Mouse (Mus musculus) forebrain, embryonic 13.5 days (tissue): ENCODE measurements around the gene Zfp365. TPM values are rescaled to one million over a fixed set of nuclear protein-coding genes. Genes with fewer than 3 reads are reported as not detected.

Source experiments
- ATAC-seq: fragments of 200-750 bp; cut with Nextera tagmentation; 2 replicates; pipeline ENCODE4 v1.8.0; 2017
- H3K27ac ChIP-seq: fragments of 300-500 bp; sonication (generic); 2 replicates; pipeline ENCODE4 v1.5.1; 2015; ENCODE audit warnings: inconsistent platforms, mild to moderate bottlenecking, moderate library complexity
- H3K27me3 ChIP-seq: fragments of 300-500 bp; sonication (generic); 2 replicates; pipeline ENCODE4 v1.6.1; 2015; ENCODE audit warnings: mild to moderate bottlenecking, inconsistent platforms
- H3K36me3 ChIP-seq: fragments of 300-500 bp; sonication (generic); 2 replicates; pipeline ENCODE4 v1.6.1; 2015; ENCODE audit warnings: mild to moderate bottlenecking, inconsistent platforms; ENCODE audit not compliant: poor library complexity, severe bottlenecking
- H3K4me1 ChIP-seq: fragments of 300-500 bp; sonication (generic); 2 replicates; pipeline ENCODE4 v1.6.1; 2015; ENCODE audit warnings: inconsistent platforms
- H3K4me2 ChIP-seq: fragments of 300-500 bp; sonication (generic); 2 replicates; pipeline ENCODE4 v1.6.1; 2015; ENCODE audit warnings: inconsistent platforms, mild to moderate bottlenecking, moderate library complexity
- H3K4me3 ChIP-seq: fragments of 300-500 bp; sonication (generic); 2 replicates; pipeline ENCODE4 v1.5.1; 2015; ENCODE audit warnings: mild to moderate bottlenecking, inconsistent platforms
- H3K9ac ChIP-seq: fragments of 300-500 bp; sonication (generic); 2 replicates; pipeline ENCODE4 v1.6.1; 2015; ENCODE audit warnings: mild to moderate bottlenecking, inconsistent platforms
- H3K9me3 ChIP-seq: fragments of 300-500 bp; sonication (generic); replicated peaks from 2 replicates; pipeline ENCODE4 v1.6.1; 2016; ENCODE audit warnings: inconsistent platforms
- WGBS: fragments of 180-500 bp; shearing (Covaris S2); methylation state at CpG from one replicate; pipeline ENCODE4 v1.1.7; 2015; 5-methylcytosine and 5-hydroxymethylcytosine counted together
- polyA plus RNA-seq: library from polyadenylated mRNA; unstranded; fragments of >200 nt; fragmentation: Nextera tagmentation; extraction: Ambion mirVana; gene quantifications from 2 replicates; pipeline ENCODE4 v1.2.1, GENCODE M21; 2015

Zfp365 gene
- 2.6 and 3.0 TPM in 2 replicates for polyA plus RNA-seq

- Histone ChIP-seq H3K27ac (no peak within 1 kb of the TSS), H3K4me3 (peak within 1 kb of the TSS; percentile 70), H3K4me1 (peaks cover 10% of the 10 kb centered on the region; the same call in 1 of the 2 replicates), H3K27me3 (peaks cover 12% of the 10 kb centered on the region; the same call in 1 of the 2 replicates), H3K9me3 (no peaks in the 10 kb centered on the region), H3K4me2 (peak within 1 kb of the TSS; percentile 82), H3K9ac (peak within 1 kb of the TSS; percentile 74), H3K36me3 (0 out of 2 replicates have a peak, but pooled peaks cover 2% of the 10 kb centered on the region)
- WGBS, result 2% methylated on average over 34 of the region's 43 CpGs
- ATAC-seq, result peak; percentile 98
These were observed at the start of gene Zfp365 for GRCm38 (mm10) chr10:67912337-67912776. Gene Zfp365 (minus strand): TSS chr10:67912662.

- no peak overlapping the region for H3K4me3 ChIP-seq
- WGBS, result 62% methylated on average over 3 of the region's 3 CpGs
- peaks cover 9% of the 10 kb centered on the region for H3K4me1 ChIP-seq
- H3K4me2 ChIP-seq, result no peak overlapping the region
- no peak overlapping the region for H3K27ac ChIP-seq
- no peaks in the 10 kb centered on the region for H3K27me3 ChIP-seq
- no peaks in the 10 kb centered on the region for H3K9me3 ChIP-seq
- ATAC-seq, result no peak
- H3K36me3 ChIP-seq, result no peaks in the 10 kb centered on the region
- no peak overlapping the region for H3K9ac ChIP-seq
These were observed 47.5 kb upstream of the Zfp365 start for GRCm38 (mm10) chr10:67959982-67960381.

GRCm38 (mm10) chr10:67955982-67956381 is 43.5 kb upstream of the Zfp365 start:
- H3K9ac ChIP-seq, result no peak overlapping the region
- H3K4me2 ChIP-seq, result no peak overlapping the region
- 89% methylated on average over 2 of the region's 2 CpGs for WGBS
- no peaks in the 10 kb centered on the region for H3K36me3 ChIP-seq
- ATAC-seq, result no peak
- H3K27ac ChIP-seq, result no peak overlapping the region
- no peaks in the 10 kb centered on the region for H3K27me3 ChIP-seq
- no peak overlapping the region for H3K4me3 ChIP-seq
- H3K9me3 ChIP-seq, result no peaks in the 10 kb centered on the region
- H3K4me1 ChIP-seq, result peaks cover 2% of the 10 kb centered on the region; the same call in 1 of the 2 replicates

- 87% methylated on average over 4 of the region's 4 CpGs for WGBS
- no peak overlapping the region for H3K4me3 ChIP-seq
- no peaks in the 10 kb centered on the region for H3K36me3 ChIP-seq
- no peak for ATAC-seq
- no peak overlapping the region for H3K9ac ChIP-seq
- no peaks in the 10 kb centered on the region for H3K9me3 ChIP-seq
- no peaks in the 10 kb centered on the region for H3K4me1 ChIP-seq
- H3K4me2 ChIP-seq, result no peak overlapping the region
- no peak overlapping the region for H3K27ac ChIP-seq
- no peaks in the 10 kb centered on the region for H3K27me3 ChIP-seq
These were observed 39.2 kb upstream of the Zfp365 start for GRCm38 (mm10) chr10:67951690-67952089.

GRCm38 (mm10) chr10:67950059-67950748 is 37.7 kb upstream of the Zfp365 start:
- H3K27me3 ChIP-seq, result no peaks in the 10 kb centered on the region
- H3K4me2 ChIP-seq, result no peak overlapping the region
- no peak overlapping the region for H3K9ac ChIP-seq
- ATAC-seq, result no peak
- H3K36me3 ChIP-seq, result no peaks in the 10 kb centered on the region
- H3K4me1 ChIP-seq, result no peaks in the 10 kb centered on the region
- no peak overlapping the region for H3K4me3 ChIP-seq
- no peak overlapping the region for H3K27ac ChIP-seq
- 82% methylated on average over 8 of the region's 8 CpGs for WGBS
- H3K9me3 ChIP-seq, result no peaks in the 10 kb centered on the region

GRCm38 (mm10) chr10:67943513-67943912 is 31.1 kb upstream of the Zfp365 start:
- 87% methylated on average over 4 of the region's 4 CpGs for WGBS
- H3K4me1 ChIP-seq, result no peaks in the 10 kb centered on the region
- H3K27me3 ChIP-seq, result no peaks in the 10 kb centered on the region
- H3K27ac ChIP-seq, result no peak overlapping the region
- ATAC-seq, result no peak
- H3K4me2 ChIP-seq, result no peak overlapping the region
- H3K9me3 ChIP-seq, result no peaks in the 10 kb centered on the region
- H3K4me3 ChIP-seq, result no peak overlapping the region
- no peak overlapping the region for H3K9ac ChIP-seq
- no peaks in the 10 kb centered on the region for H3K36me3 ChIP-seq

- Histone ChIP-seq H3K4me3 (no peak overlapping the region), H3K36me3 (no peaks in the 10 kb centered on the region), H3K4me2 (no peak overlapping the region), H3K9me3 (no peaks in the 10 kb centered on the region), H3K9ac (no peak overlapping the region), H3K27me3 (no peaks in the 10 kb centered on the region), H3K27ac (no peak overlapping the region), H3K4me1 (no peaks in the 10 kb centered on the region)
- ATAC-seq, result no peak
- 80% methylated on average over 12 of the region's 12 CpGs for WGBS
These were observed 27.1 kb upstream of the Zfp365 start for GRCm38 (mm10) chr10:67939546-67939945.

- WGBS, result 89% methylated on average over 5 of the region's 5 CpGs
- no peaks in the 10 kb centered on the region for H3K4me1 ChIP-seq
- H3K9ac ChIP-seq, result no peak overlapping the region
- no peak overlapping the region for H3K4me2 ChIP-seq
- no peaks in the 10 kb centered on the region for H3K36me3 ChIP-seq
- no peak overlapping the region for H3K27ac ChIP-seq
- H3K4me3 ChIP-seq, result no peak overlapping the region
- ATAC-seq, result no peak
- no peaks in the 10 kb centered on the region for H3K9me3 ChIP-seq
- H3K27me3 ChIP-seq, result no peaks in the 10 kb centered on the region
These were observed 25.3 kb upstream of the Zfp365 start for GRCm38 (mm10) chr10:67937775-67938174.

GRCm38 (mm10) chr10:67936944-67937343 is 24.5 kb upstream of the Zfp365 start:
- Histone ChIP-seq H3K27me3 (no peaks in the 10 kb centered on the region), H3K4me2 (no peak overlapping the region), H3K27ac (no peak overlapping the region), H3K9ac (no peak overlapping the region), H3K36me3 (no peaks in the 10 kb centered on the region), H3K9me3 (no peaks in the 10 kb centered on the region), H3K4me1 (no peaks in the 10 kb centered on the region), H3K4me3 (no peak overlapping the region)
- ATAC-seq, result no peak
- 82% methylated on average over 4 of the region's 4 CpGs for WGBS

- Histone ChIP-seq H3K4me1 (no peaks in the 10 kb centered on the region), H3K4me2 (no peak overlapping the region), H3K4me3 (no peak overlapping the region), H3K27ac (no peak overlapping the region), H3K27me3 (no peaks in the 10 kb centered on the region), H3K9me3 (0 out of 2 replicates have a peak, but pooled peaks cover 4% of the 10 kb centered on the region), H3K9ac (no peak overlapping the region), H3K36me3 (no peaks in the 10 kb centered on the region)
- 91% methylated on average over 11 of the region's 11 CpGs for WGBS
- ATAC-seq, result no peak
These were observed 20.3 kb upstream of the Zfp365 start for GRCm38 (mm10) chr10:67932780-67933179.

- no peak overlapping the region for H3K9ac ChIP-seq
- H3K27ac ChIP-seq, result no peak overlapping the region
- WGBS, result 84% methylated on average over 4 of the region's 4 CpGs
These were observed 18.9 kb upstream of the Zfp365 start for GRCm38 (mm10) chr10:67931328-67931727.

GRCm38 (mm10) chr10:67928584-67928983 is 16.1 kb upstream of the Zfp365 start:
- no peaks in the 10 kb centered on the region for H3K36me3 ChIP-seq
- no peaks in the 10 kb centered on the region for H3K4me1 ChIP-seq
- WGBS, result 86% methylated on average over 7 of the region's 7 CpGs
- ATAC-seq, result no peak
- no peaks in the 10 kb centered on the region for H3K27me3 ChIP-seq
- no peak overlapping the region for H3K4me2 ChIP-seq
- H3K27ac ChIP-seq, result no peak overlapping the region
- H3K9me3 ChIP-seq, result 0 out of 2 replicates have a peak, but pooled peaks cover 4% of the 10 kb centered on the region
- no peak overlapping the region for H3K4me3 ChIP-seq
- no peak overlapping the region for H3K9ac ChIP-seq

More at GRCm38 (mm10) chr10:67931328-67931727, 18.9 kb upstream of the Zfp365 start:
- Histone ChIP-seq H3K9me3 (0 out of 2 replicates have a peak, but pooled peaks cover 4% of the 10 kb centered on the region), H3K36me3 (no peaks in the 10 kb centered on the region), H3K27me3 (no peaks in the 10 kb centered on the region), H3K4me3 (no peak overlapping the region), H3K4me2 (no peak overlapping the region), H3K4me1 (no peaks in the 10 kb centered on the region)
- no peak for ATAC-seq
